Mouse (Mus musculus) hindbrain, postnatal 0 days (tissue): ENCODE measurements around the gene Myl12a. TPM values are rescaled to one million over a fixed set of nuclear protein-coding genes. Genes with fewer than 3 reads are reported as not detected.

Experiments
- ATAC-seq: fragments of 200-750 bp; cut with Nextera tagmentation; 2 replicates; pipeline ENCODE4 v1.8.0; 2017; ENCODE audit warnings: mild to moderate bottlenecking, moderate TSS enrichment, moderate library complexity
- DNase-seq: peaks from one replicate; pipeline ENCODE4 v3.0.0-alpha.2; 2015; ENCODE audit warnings: low spot score
- H3K27ac ChIP-seq: fragments of 300-500 bp; sonication (generic); 2 replicates; pipeline ENCODE4 v1.5.1; 2014; ENCODE audit warnings: mild to moderate bottlenecking
- H3K27me3 ChIP-seq: fragments of 300-500 bp; sonication (generic); 2 replicates; pipeline ENCODE4 v1.6.1; 2014; ENCODE audit warnings: low read length, mixed read lengths; ENCODE audit not compliant: insufficient read depth
- H3K36me3 ChIP-seq: fragments of 300-500 bp; sonication (generic); 2 replicates; pipeline ENCODE4 v1.6.1; 2014; ENCODE audit warnings: low read length, mixed read lengths; ENCODE audit not compliant: insufficient read depth
- H3K4me1 ChIP-seq: fragments of 300-500 bp; sonication (generic); 2 replicates; pipeline ENCODE4 v1.6.1; 2014; ENCODE audit warnings: antibody characterized with exemption, low read length, mixed read lengths; ENCODE audit not compliant: insufficient read depth
- H3K4me2 ChIP-seq: fragments of 300-500 bp; sonication (generic); 2 replicates; pipeline ENCODE4 v1.6.1; 2014; ENCODE audit warnings: low read depth, mild to moderate bottlenecking, low read length, moderate library complexity, mixed read lengths
- H3K4me3 ChIP-seq: fragments of 300-500 bp; sonication (generic); 2 replicates; pipeline ENCODE4 v1.5.1; 2014; ENCODE audit warnings: low read length
- H3K9ac ChIP-seq: fragments of 300-500 bp; sonication (generic); replicated peaks from 2 replicates; pipeline ENCODE4 v1.6.1; 2014; ENCODE audit warnings: mild to moderate bottlenecking, low read length, moderate library complexity, mixed read lengths
- H3K9me3 ChIP-seq: fragments of 300-500 bp; sonication (generic); 2 replicates; pipeline ENCODE4 v1.6.1; 2016; ENCODE audit warnings: low read length, mixed read lengths
- CTCF ChIP-seq: IDR thresholded peaks from 2 replicates; pipeline ENCODE4 v1.5.1; 2016; ENCODE audit warnings: antibody characterized with exemption, control low read depth, low read depth
- WGBS: fragments of 180-500 bp; shearing (Covaris S2); extraction: QIAGEN DNeasy Blood & Tissue Kit; methylation state at CpG from one replicate; pipeline ENCODE4 v1.1.7; 2014; 5-methylcytosine and 5-hydroxymethylcytosine counted together
- polyA plus RNA-seq: library from polyadenylated mRNA; unstranded; fragments of >200 nt; fragmentation: Nextera tagmentation; extraction: Ambion mirVana; gene quantifications from 2 replicates; pipeline ENCODE4 v1.2.1, GENCODE M21; 2015
- total RNA-seq: library from RNA; depleted of rRNA; stranded (reverse); fragments of >200 nt; gene quantifications from 2 replicates; pipeline ENCODE4 v1.2.3, GENCODE M21; 2014

Gene Myl12a
- total and polyA plus RNA-seq, 2 experiments from 2014 or later: 36.5 to 101 TPM

DNA sequence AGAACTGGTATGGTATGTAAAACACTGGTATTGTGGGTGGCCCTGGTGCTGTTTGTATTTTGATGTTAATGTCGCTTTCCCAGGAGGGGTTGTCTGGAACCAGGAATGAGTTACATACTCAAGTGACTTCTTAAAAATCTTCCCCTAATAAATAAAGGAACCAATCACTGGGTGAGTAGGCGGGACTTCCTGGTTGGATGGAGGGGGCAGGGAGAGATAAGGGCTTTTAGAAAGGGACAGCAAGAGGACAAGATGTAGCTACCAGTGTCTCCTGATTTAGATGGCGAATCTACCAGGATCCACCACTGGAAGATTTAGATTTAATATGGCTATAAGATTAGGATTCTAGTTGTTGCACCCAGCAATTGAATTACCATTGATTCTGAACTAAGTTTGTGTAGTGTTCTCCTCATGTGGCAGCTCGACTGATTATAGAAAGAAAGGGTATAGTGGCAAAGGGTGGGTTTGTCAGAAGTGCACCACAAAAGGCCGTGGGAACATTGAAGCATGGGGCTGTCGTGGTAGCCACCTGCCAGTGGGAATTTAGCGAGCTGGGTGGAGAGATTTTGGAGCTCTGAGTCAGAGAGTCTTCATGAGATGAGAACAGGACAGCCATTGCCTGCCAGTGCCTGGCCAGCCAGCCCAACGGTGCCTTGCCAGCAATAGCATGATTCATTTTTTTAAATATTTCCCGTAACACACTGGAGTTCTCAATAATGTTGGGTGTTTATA lies 9.4 kb upstream of the Myl12a start:
- Histone ChIP-seq H3K9ac (no peak overlapping the region), H3K4me3 (no peak overlapping the region), H3K36me3 (no peaks in the 10 kb centered on the region), H3K4me1 (no peaks in the 10 kb centered on the region), H3K27ac (no peak overlapping the region), H3K9me3 (no peaks in the 10 kb centered on the region), H3K4me2 (no peak overlapping the region), H3K27me3 (no peaks in the 10 kb centered on the region)
- DNase-seq (no peak), ATAC-seq (no peak)
- no peak for TF ChIP-seq CTCF
- 85% methylated on average over 9 of the region's 9 CpGs for WGBS

DNA sequence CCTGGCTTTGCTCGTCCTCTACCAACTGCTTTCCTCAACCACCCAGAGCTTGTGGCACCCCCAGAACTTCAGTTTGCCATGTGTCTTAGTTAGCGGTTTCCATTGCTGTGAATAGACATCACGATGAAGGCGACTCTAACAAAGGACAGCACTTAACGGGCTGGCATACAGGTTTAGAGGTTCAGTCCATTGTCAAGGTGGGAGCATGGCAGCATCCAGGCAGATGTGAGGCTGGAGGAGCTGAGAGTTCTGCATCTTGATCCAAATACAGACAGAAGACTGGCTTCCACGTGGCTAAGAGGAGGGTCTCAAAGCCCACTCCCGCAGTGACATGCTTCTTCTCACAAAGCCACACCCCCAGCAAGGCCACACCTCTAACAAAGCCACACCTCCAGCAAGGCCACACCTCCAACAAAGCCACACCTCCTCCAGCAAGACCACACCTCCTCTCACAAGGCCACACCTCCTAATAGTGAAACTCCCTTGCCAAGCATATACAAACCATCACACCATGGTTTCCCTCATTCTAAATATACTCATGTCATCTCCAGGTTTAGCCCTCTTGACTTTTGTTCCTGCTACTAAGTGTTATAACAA lies 8.1 kb upstream of the Myl12a start:
- DNase-seq: no peak
- Histone ChIP-seq H3K36me3 (no peaks in the 10 kb centered on the region), H3K4me1 (no peaks in the 10 kb centered on the region), H3K27me3 (no peaks in the 10 kb centered on the region), H3K9ac (no peak overlapping the region), H3K4me3 (no peak overlapping the region), H3K9me3 (no peaks in the 10 kb centered on the region), H3K27ac (no peak overlapping the region), H3K4me2 (no peak overlapping the region)
- peak; percentile 66; the same call in 1 of the 2 replicates for ATAC-seq
- TF ChIP-seq CTCF: no peak
- WGBS: 56% methylated on average over 7 of the region's 7 CpGs

DNA sequence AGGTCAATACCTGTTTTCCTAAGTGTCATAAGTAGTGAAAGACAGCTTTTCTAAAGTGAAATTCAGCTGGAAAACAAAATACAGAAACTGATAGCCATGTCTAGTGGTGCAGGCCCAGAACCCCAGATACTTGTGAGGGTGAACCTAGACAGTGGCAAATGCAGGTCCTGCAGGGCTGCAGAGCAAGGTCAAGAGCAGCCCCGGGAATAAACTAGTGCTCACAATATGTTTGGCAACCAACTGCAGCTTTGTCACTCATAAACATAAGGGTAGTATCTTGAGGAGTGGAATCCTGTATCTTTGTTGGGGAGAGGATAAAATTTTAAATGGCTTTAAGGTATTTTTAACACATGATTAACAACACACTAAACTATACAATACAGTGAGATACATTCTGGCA lies 7.1 kb upstream of the Myl12a start:
- no peak overlapping the region for H3K27ac ChIP-seq
- no peaks in the 10 kb centered on the region for H3K27me3 ChIP-seq
- 65% methylated on average over 1 of the region's 1 CpGs for WGBS
- no peak overlapping the region for H3K9ac ChIP-seq
- no peak for ATAC-seq
- DNase-seq: no peak
- no peak overlapping the region for H3K4me3 ChIP-seq
- H3K4me1 ChIP-seq: no peaks in the 10 kb centered on the region
- H3K9me3 ChIP-seq: no peaks in the 10 kb centered on the region
- no peaks in the 10 kb centered on the region for H3K36me3 ChIP-seq
- TF ChIP-seq CTCF: no peak
- no peak overlapping the region for H3K4me2 ChIP-seq

DNA sequence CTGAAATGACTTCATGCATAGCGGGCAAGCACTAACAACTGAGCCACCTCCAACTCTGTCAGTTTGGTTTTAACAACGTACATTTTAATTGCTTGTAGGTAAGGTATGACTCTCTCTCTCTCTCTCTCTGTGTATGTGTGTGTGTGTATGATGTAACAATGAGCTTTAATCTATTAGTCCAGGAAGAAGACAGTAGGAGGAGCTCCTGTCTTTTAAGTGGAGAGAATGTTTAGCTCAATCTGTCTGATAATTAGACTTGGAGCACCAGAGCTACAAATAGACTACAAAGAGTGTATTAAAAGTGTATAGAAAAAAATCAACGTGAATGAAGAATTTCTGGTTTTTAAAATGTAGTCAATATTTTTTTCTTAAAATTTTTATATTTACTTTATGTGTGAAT lies 6.0 kb upstream of the Myl12a start:
- no peak for ATAC-seq
- Histone ChIP-seq H3K4me2 (no peak overlapping the region), H3K36me3 (no peaks in the 10 kb centered on the region), H3K27me3 (no peaks in the 10 kb centered on the region), H3K4me1 (no peaks in the 10 kb centered on the region), H3K9ac (no peak overlapping the region), H3K27ac (no peak overlapping the region), H3K9me3 (no peaks in the 10 kb centered on the region), H3K4me3 (no peak overlapping the region)
- no peak for TF ChIP-seq CTCF
- WGBS: 88% methylated on average over 3 of the region's 3 CpGs
- no peak for DNase-seq

DNA sequence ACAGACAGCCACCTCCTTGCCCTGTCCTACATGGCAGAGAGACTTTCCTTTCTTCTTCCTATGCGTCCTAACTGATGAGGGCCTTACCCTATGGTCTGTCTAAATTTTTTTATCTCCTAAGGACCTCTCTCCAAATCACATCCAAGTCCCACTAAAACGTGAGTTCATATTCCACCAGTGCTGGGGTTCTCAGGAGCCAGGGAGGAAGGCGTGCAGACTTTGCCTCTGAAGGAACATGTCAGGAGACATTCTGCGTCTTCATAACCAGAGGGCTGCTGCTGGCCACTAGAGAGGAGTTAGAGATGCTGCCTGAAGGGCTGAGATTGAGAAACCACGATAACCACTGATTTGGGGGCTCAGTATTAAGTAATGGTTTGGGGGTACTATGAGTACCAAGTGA lies 4.3 kb upstream of the Myl12a start:
- Histone ChIP-seq H3K4me2 (no peak overlapping the region), H3K27ac (no peak overlapping the region), H3K4me3 (no peak overlapping the region), H3K9ac (no peak overlapping the region), H3K9me3 (no peaks in the 10 kb centered on the region), H3K4me1 (no peaks in the 10 kb centered on the region), H3K27me3 (no peaks in the 10 kb centered on the region), H3K36me3 (no peaks in the 10 kb centered on the region)
- 84% methylated on average over 5 of the region's 5 CpGs for WGBS
- DNase-seq (no peak), ATAC-seq (no peak)
- no peak for TF ChIP-seq CTCF

DNA sequence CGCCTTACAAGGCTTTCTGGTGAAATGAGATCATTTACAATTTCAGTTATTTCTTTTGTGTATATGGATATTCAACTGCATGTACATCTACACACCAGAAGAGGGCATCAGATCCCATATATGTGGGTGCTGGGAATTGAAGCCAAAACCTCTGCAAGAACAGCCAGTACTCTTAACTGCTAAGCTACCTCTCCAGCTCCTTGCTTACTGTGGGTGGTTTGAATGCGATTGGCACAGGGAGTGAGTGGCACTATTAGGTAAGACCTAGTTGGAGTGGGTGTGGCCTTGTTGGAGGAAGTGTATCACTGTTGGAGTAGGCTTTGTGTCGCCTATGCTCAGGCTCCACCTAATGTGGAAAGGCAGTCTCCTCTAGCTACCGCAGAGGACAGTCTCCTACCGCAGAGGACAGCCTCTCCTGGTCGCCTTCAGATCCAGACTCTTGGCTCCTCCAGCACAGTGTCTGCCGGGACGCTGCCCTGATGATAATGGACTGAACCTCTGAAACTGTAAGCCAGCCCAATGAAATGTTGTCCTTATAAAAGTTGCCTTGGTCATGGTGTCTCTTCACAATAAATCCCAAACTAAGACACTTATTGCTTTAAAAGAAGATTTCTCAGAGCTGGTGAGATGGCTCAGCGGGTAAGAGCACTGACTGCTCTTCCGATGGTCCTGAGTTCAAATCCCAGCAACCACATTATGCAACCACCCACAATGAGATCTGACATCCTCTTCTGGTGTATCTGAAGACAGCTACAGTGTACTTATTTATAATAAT lies 1.7 kb upstream of the Myl12a start:
- Histone ChIP-seq H3K27me3 (no peaks in the 10 kb centered on the region), H3K9ac (no peak overlapping the region), H3K4me2 (no peak overlapping the region), H3K4me3 (no peak overlapping the region), H3K36me3 (no peaks in the 10 kb centered on the region), H3K4me1 (no peaks in the 10 kb centered on the region), H3K27ac (no peak overlapping the region), H3K9me3 (no peaks in the 10 kb centered on the region)
- ATAC-seq (no peak), DNase-seq (no peak)
- WGBS: 94% methylated on average over 10 of the region's 10 CpGs
- peak; percentile 43 for TF ChIP-seq CTCF
